Mouse (Mus musculus) brain, embryonic 14.5 days (tissue): ENCODE measurements around the gene Insl3. TPM values are rescaled to one million over a fixed set of nuclear protein-coding genes. Genes with fewer than 3 reads are reported as not detected.
"Not testable (repeated sequence)": the region's sequence is repeated elsewhere in the genome, so short reads cannot be mapped to it uniquely, and the experiment has no call there.

Experiments
- DNase-seq: peaks from one replicate; pipeline ENCODE4 v3.0.0-alpha.2; 2011; ENCODE audit warnings: low read depth
- CTCF ChIP-seq: fragments of 200-500 bp; IDR thresholded peaks from 2 replicates; pipeline ENCODE4 v1.5.1; 2012; ENCODE audit warnings: inconsistent platforms, mild to moderate bottlenecking, moderate library complexity, borderline replicate concordance; ENCODE audit not compliant: insufficient read depth, insufficient read length; ENCODE audit errors: extremely low read depth
- POLR2A ChIP-seq: fragments of 200-500 bp; IDR thresholded peaks from 2 replicates; pipeline ENCODE4 v1.6.1; 2012; ENCODE audit warnings: mild to moderate bottlenecking, inconsistent platforms, borderline replicate concordance; ENCODE audit not compliant: poor library complexity, insufficient read depth, insufficient read length, severe bottlenecking; ENCODE audit errors: extremely low read depth
- polyA plus RNA-seq: library from polyadenylated mRNA; depleted of rRNA; stranded (reverse); fragments of >200 nt; gene quantifications from 2 replicates; pipeline ENCODE4 v1.2.3, GENCODE M21; 2012; rRNA removed

Insl3 gene
- polyA plus RNA-seq, 1 experiment: 0.60 TPM

DNA sequence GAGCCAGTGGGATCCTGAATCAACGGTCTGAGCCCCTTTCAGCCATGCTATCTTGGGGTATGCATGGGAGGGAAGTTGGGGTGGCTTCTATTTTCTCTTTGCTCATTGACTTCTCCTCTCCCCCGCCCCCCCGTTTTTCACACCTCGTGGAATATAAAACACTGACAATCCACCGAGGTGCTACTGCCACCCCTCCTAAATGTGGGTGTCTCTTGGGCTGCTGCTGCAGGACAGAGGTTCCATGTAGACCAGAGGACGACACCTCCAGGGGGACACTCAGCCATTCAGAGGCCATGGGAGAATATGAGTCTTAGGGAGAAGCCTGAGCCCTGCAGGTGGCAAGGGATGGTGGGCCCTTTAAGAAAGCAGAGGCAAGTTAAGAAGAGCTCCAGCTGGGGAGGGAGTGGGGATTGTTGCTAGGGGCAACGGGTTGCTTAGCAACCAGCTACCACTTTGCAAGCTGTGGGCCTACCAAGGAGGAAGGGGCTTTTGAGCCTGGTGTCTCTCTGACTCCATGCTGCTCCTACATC, 31.0 kb downstream of the Insl3 start:
- TF ChIP-seq CTCF: no peak
- TF ChIP-seq POLR2A: no peak

GRCm38 (mm10) chr8:71723047-71723551, 34.1 kb downstream of the Insl3 start:
- TF ChIP-seq CTCF: no peak
- no peak for TF ChIP-seq POLR2A
- DNase-seq: no peak

More for the DNA sequence above, 31.0 kb downstream of the Insl3 start:
- DNase-seq: peak; percentile 98

DNA sequence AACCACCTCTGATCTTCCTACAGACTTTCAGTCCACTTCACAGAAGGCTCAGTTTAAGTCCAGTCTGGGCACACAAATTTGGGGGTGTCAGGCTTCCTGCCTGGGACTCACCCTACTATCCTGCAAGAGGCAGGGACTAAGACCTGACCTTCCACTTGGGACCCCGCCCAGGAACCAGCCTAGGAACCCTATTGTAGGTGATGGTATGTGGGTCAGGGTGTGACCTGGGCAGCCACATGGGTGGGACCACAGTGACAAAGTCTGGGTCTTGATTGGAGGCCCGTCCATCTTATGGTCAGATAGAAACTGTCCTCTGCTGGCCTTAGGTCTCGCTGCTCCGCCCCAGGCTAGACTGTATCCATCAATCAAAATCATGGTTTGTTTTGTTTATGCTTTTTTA, 35.4 kb downstream of the Insl3 start:
- no peak for DNase-seq
- TF ChIP-seq CTCF (no peak), POLR2A (no peak)

- peak; percentile 97 for DNase-seq
- TF ChIP-seq CTCF (no peak), POLR2A (peak; percentile 85)
These were observed 36.3 kb downstream of the Insl3 start, which contains the start of gene Fcho1 for GRCm38 (mm10) chr8:71725122-71725924. TSS of gene Fcho1 (minus strand) at chr8:71725716.

- no peak for TF ChIP-seq POLR2A
- TF ChIP-seq CTCF: no peak
- DNase-seq: peak; percentile 82
These were observed 39.3 kb downstream of the Insl3 start for GRCm38 (mm10) chr8:71728240-71728785.

- peak; percentile 63 for DNase-seq
- TF ChIP-seq CTCF: no peak
- TF ChIP-seq POLR2A: no peak
These were observed 40.0 kb downstream of the Insl3 start for GRCm38 (mm10) chr8:71728826-71729620.

DNA sequence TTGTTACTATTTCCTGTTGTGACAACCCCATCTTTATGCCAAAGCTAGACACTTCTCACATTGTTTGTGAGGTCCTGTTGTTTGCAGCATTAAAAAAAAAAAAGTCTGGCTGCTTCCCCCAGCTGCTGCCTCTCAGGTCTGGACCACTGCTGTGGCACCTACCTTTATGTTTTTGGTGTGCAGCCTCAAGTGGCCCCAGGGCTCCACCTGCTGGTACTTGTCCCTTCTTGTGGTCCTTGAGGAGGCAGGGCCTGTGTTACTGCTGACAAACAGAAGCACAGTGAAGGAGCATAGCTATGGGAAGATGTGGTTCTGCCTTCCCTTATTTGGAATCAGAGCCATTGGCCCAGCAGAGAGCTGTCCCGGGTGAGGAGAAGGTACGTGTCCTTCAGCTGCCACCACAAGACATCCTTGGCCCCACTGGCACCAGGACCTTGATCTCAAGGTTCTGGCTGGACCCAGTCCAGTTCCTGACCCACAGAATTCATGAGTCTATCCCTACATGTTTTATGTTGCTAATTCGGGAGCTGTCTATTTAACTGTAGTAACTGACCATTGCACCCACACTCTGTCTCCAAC, 42.7 kb downstream of the Insl3 start:
- peak; percentile 60 for TF ChIP-seq CTCF
- TF ChIP-seq POLR2A: no peak
- DNase-seq: peak; percentile 69

- not testable (repeated sequence) for DNase-seq
These were observed 49.3 kb downstream of the Insl3 start for GRCm38 (mm10) chr8:71738316-71738715.

Other genes starting within 250 kb of the Insl3 start
- 163 and 168 TPM in 2 replicates for gene Abhd8, start 225.6 kb upstream of the Insl3 start, polyA plus RNA-seq
- gene Mrpl34, start 224.3 kb upstream of the Insl3 start, polyA plus RNA-seq: 94.8 and 124 TPM in 2 replicates
- 206 and 229 TPM in 2 replicates for gene Dda1, start 220.0 kb upstream of the Insl3 start, polyA plus RNA-seq
- 124 and 153 TPM in 2 replicates for gene Ano8, start 203.3 kb upstream of the Insl3 start, polyA plus RNA-seq
- gene Gtpbp3, start 201.1 kb upstream of the Insl3 start, polyA plus RNA-seq: 25.5 and 34.2 TPM in 2 replicates
- gene Plvap, start 177.5 kb upstream of the Insl3 start, polyA plus RNA-seq: 10.1 and 13.0 TPM in 2 replicates
- 0.11 and 0.56 TPM in 2 replicates for gene Ccdc194, start 163.5 kb upstream of the Insl3 start, polyA plus RNA-seq
- gene Bst2, start 151.8 kb upstream of the Insl3 start, polyA plus RNA-seq: 11.4 and 18.1 TPM in 2 replicates
- gene Mvb12a, start 146.3 kb upstream of the Insl3 start, polyA plus RNA-seq: 74.0 and 112 TPM in 2 replicates
- 0.07 and 0.16 TPM in 2 replicates for gene Tmem221, start 130.3 kb upstream of the Insl3 start, polyA plus RNA-seq
- gene Nxnl1, start 122.6 kb upstream of the Insl3 start, polyA plus RNA-seq: not detected in 2 replicates
- gene Slc27a1, start 120.3 kb upstream of the Insl3 start, polyA plus RNA-seq: 130 and 165 TPM in 2 replicates
- 113 and 128 TPM in 2 replicates for gene Pgls, start 97.0 kb upstream of the Insl3 start, polyA plus RNA-seq
- gene Fam129c, start 91.6 kb upstream of the Insl3 start, polyA plus RNA-seq: 7.7 and 8.7 TPM in 2 replicates
- gene Colgalt1, start 78.2 kb upstream of the Insl3 start, polyA plus RNA-seq: 128 and 150 TPM in 2 replicates
- gene Unc13a, start 17.5 kb upstream of the Insl3 start, polyA plus RNA-seq: 84.9 and 86.4 TPM in 2 replicates
- gene Jak3, start 12.9 kb upstream of the Insl3 start, polyA plus RNA-seq: 3.7 and 5.1 TPM in 2 replicates
- 0.45 and 0.46 TPM in 2 replicates for gene B3gnt3, start 12.6 kb downstream of the Insl3 start, polyA plus RNA-seq
- 146 and 203 TPM in 2 replicates for gene Fcho1, start 36.5 kb downstream of the Insl3 start, polyA plus RNA-seq
- 1.9 and 3.7 TPM in 2 replicates for gene Zfp709, start 192.8 kb downstream of the Insl3 start, polyA plus RNA-seq
- gene Zfp882, start 219.4 kb downstream of the Insl3 start, polyA plus RNA-seq: 9.0 and 13.1 TPM in 2 replicates
- 18.2 and 20.9 TPM in 2 replicates for gene Zfp617, start 219.4 kb downstream of the Insl3 start, polyA plus RNA-seq